9 mouse cellular contexts compared by ENCODE assay signal in the genomic region with DNA sequence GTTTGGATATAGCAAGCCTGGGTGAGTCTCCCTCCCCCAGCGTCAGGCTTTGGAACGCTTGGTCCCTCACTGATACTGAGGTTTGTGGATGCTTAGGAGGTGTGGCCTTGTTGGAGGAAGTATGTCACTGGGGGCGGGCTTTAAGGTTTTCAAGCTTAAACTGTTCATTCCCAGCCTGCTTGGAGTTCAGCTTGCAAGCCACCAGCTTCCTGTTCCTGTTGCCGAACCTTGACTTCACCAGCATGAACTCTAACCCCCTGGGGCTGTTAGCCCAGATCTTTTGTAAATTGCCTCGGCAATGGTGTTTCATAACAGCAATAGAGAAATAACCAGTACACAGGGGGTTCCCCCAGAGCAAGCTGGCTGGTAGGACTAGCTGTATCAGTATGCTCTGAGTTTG.
DNase-seq lines count a peak whose midpoint lies in the region; ATAC-seq and TF ChIP-seq lines count a peak whose summit lies in the region.
"Had no signal": no experiment of that assay in that cellular context is flagged by ENCODE, and none has a peak within 500 bp of the region (broad histone marks: within the 10 kb centered on the region; RNA-seq: fewer than 3 reads in every experiment).

No protein-coding gene starts in this region.

- H3K27ac ChIP-seq in kidney, adult 2 months (ENCODE audit: insufficient read depth, low read depth, low read length) = no peak overlapping the region
- no peak overlapping the region for H3K27ac ChIP-seq in kidney, embryonic 14.5 days (ENCODE audit: low read depth, low read length)

- H3K27me3 ChIP-seq in kidney, adult 2 months (replicated peaks; ENCODE audit: control insufficient read depth, insufficient read depth, low read length) = no peaks in the 10 kb centered on the region
- H3K27me3 ChIP-seq in kidney, embryonic 14.5 days (ENCODE audit: control insufficient read depth, insufficient read depth, low read length) = no peaks in the 10 kb centered on the region

- peaks cover 3% of the 10 kb centered on the region; the same call in 1 of the 2 replicates for H3K9me3 ChIP-seq in kidney, embryonic 14.5 days (ENCODE audit: control insufficient read depth, low read length)

- TF ChIP-seq CTCF in kidney, adult 2 months (conservative IDR thresholded peaks at IDR 0.05; ENCODE audit: insufficient read depth, insufficient read length, low read depth, low read length) = no peak

- no peak overlapping the region for H3K4me2 ChIP-seq in kidney, embryonic 14.5 days (replicated peaks; ENCODE audit: low read depth, low read length)
- H3K4me2 ChIP-seq: lung, embryonic 14.5 days had no signal

- H3K36me3 ChIP-seq in kidney, adult 2 months (ENCODE audit: control insufficient read depth, insufficient read depth, low read length) = no peaks in the 10 kb centered on the region
- H3K36me3 ChIP-seq in kidney, embryonic 14.5 days (ENCODE audit: control insufficient read depth, insufficient read depth, low read length) = no peaks in the 10 kb centered on the region; the same call in 1 of the 2 replicates

- no peak for TF ChIP-seq POLR2A in kidney, adult 2 months (IDR thresholded peaks at IDR 0.05; ENCODE audit: low read depth, low read length)

- H3K4me1 ChIP-seq in kidney, adult 2 months (ENCODE audit: control insufficient read depth, insufficient read depth, low read length) = 0 out of 2 replicates have a peak, but pooled peaks cover 2% of the 10 kb centered on the region
- H3K4me1 ChIP-seq in kidney, embryonic 14.5 days (ENCODE audit: control insufficient read depth, insufficient read depth, low read length) = peaks cover 11% of the 10 kb centered on the region; the same call in 1 of the 2 replicates

- peak; percentile 62 for DNase-seq in kidney, adult 2 months
- DNase-seq in ES-CJ7 (ENCODE audit: low read depth, low spot score) = peak; percentile 85
- DNase-seq in c-Kit-positive CD71-negative TER-119-negative erythroid progenitor cells, embryonic 14.5 days (ENCODE audit: low read depth) = peak; percentile 5
- DNase-seq in kidney, postnatal 36 days = peak; percentile 52 to 64
- no peak for DNase-seq in left cerebral cortex, adult 18-20 months (ENCODE audit: low spot score in 2 of 2)
- no peak for DNase-seq in testis, postnatal 14 days (ENCODE audit: low spot score)
- DNase-seq in right cerebral cortex, postnatal 25 days = no peak
- DNase-seq: lung, embryonic 14.5 days had no signal

- 55% methylated on average over 5 of the region's 5 CpGs for WGBS in kidney, adult 2 months
- 69% methylated on average over 5 of the region's 5 CpGs for WGBS in kidney, embryonic 14.5 days

- no peak overlapping the region for H3K9ac ChIP-seq in kidney, embryonic 14.5 days (ENCODE audit: low read depth, low read length)
- H3K9ac ChIP-seq: lung, embryonic 14.5 days had no signal

- no peak for ATAC-seq in kidney, embryonic 14.5 days (ENCODE audit: low FRiP score, low TSS enrichment)

- H3K4me3 ChIP-seq in kidney, adult 2 months (ENCODE audit: insufficient read depth, low read depth, low read length) = no peak overlapping the region
- no peak overlapping the region for H3K4me3 ChIP-seq in kidney, embryonic 14.5 days (ENCODE audit: low read length)

Comparison
In these comparisons a context has a peak if more than half of its experiments do, and no peak if none do; other contexts are left out.
1. DNase-seq: peak in kidney, adult 2 months (single experiment), ES-CJ7 (single experiment), c-Kit-positive CD71-negative TER-119-negative erythroid progenitor cells, embryonic 14.5 days (single experiment) and kidney, postnatal 36 days (2 of 2); none in left cerebral cortex, adult 18-20 months (0 of 2), testis, postnatal 14 days (single experiment) and right cerebral cortex, postnatal 25 days (single experiment).